Mouse (Mus musculus) erythroid progenitor cell, adult 5-6 weeks (primary cell): ENCODE data around the gene Fry. TPM values are rescaled to one million over a fixed set of nuclear protein-coding genes. Genes with fewer than 3 reads are reported as not detected.
"Not testable (repeated sequence)": the region's sequence is repeated elsewhere in the genome, so short reads cannot be mapped to it uniquely, and the experiment has no call there.

Experiments used
- ATAC-seq: replicated peaks from 2 replicates; pipeline ENCODE4 v1.8.0; 2016; ENCODE audit warnings: moderate number of reproducible peaks, mild to moderate bottlenecking, moderate TSS enrichment, inconsistent platforms; ENCODE audit not compliant: poor library complexity, low FRiP score, severe bottlenecking
- total RNA-seq, 2 experiments: library from RNA; stranded (forward) in 1 of 2; stranded (reverse) in 1 of 2; fragments of 150-400 nt in 1 of 2; fragments of 186-747, 209-891 nt in 1 of 2; gene quantifications; 2 replicates each; pipeline versions ENCODE4 v1.2.3 to v1.2.4; 2015 to 2017; ENCODE audit warnings: low replicate concordance in 2 of 2

The Fry gene
- total RNA-seq, 2 experiments from 2014 or later, result 13.8 to 28.3 TPM

GRCm38 (mm10) chr5:150468431-150468830 is 350.0 kb downstream of the Fry start:
- ATAC-seq, result no peak

GRCm38 (mm10) chr5:150477364-150477763 is 358.9 kb downstream of the Fry start:
- ATAC-seq, result no peak

- ATAC-seq, result no peak
Observed at GRCm38 (mm10) chr5:150478612-150479011, 360.2 kb downstream of the Fry start.

GRCm38 (mm10) chr5:150485198-150485597 is 366.8 kb downstream of the Fry start:
- ATAC-seq, result 0 out of 2 replicates have a peak, but pooled peaks have one; percentile 52

- ATAC-seq, result no peak
Observed at GRCm38 (mm10) chr5:150490285-150490684, 371.8 kb downstream of the Fry start.

GRCm38 (mm10) chr5:150490821-150491220 is 372.4 kb downstream of the Fry start:
- no peak for ATAC-seq

GRCm38 (mm10) chr5:150491573-150492173 is 373.2 kb downstream of the Fry start:
- not testable (repeated sequence) for ATAC-seq

- peak; percentile 81; the same call in 1 of the 2 replicates for ATAC-seq
Observed at GRCm38 (mm10) chr5:150495792-150496191, 377.3 kb downstream of the Fry start.

GRCm38 (mm10) chr5:150510451-150511225 is 392.2 kb downstream of the Fry start:
- no peak for ATAC-seq

GRCm38 (mm10) chr5:150513264-150513663 is 394.8 kb downstream of the Fry start:
- no peak for ATAC-seq

- no peak for ATAC-seq
Observed at GRCm38 (mm10) chr5:150514027-150514426, 395.6 kb downstream of the Fry start.

GRCm38 (mm10) chr5:150518064-150518463 is 399.6 kb downstream of the Fry start, which contains the start of gene Zar1l:
TSS of gene Zar1l (minus strand) at chr5:150518164.
- no peak for ATAC-seq

GRCm38 (mm10) chr5:150519551-150519950 is 401.1 kb downstream of the Fry start:
- ATAC-seq, result no peak

- ATAC-seq, result peak; percentile 99
Observed at GRCm38 (mm10) chr5:150521937-150522866, 403.8 kb downstream of the Fry start, which contains the start of gene Brca2. TSS of gene Brca2 (plus strand) at chr5:150522630.

GRCm38 (mm10) chr5:150522867-150523234 is 404.4 kb downstream of the Fry start:
- peak; percentile 27; the same call in 1 of the 2 replicates for ATAC-seq

GRCm38 (mm10) chr5:150525239-150525638 is 406.8 kb downstream of the Fry start:
- ATAC-seq, result no peak

GRCm38 (mm10) chr5:150541302-150541701 is 422.9 kb downstream of the Fry start:
- no peak for ATAC-seq

GRCm38 (mm10) chr5:150543184-150543583 is 424.7 kb downstream of the Fry start:
- no peak for ATAC-seq
